Mouse (Mus musculus) megakaryocyte, embryonic 14.5 days (primary cell): ENCODE results near the gene Ptar1.

Source experiments
- FLI1 ChIP-seq: IDR thresholded peaks from 2 replicates; pipeline ENCODE4 v1.6.1; 2012; ENCODE audit warnings: low read length, inconsistent platforms, mixed read lengths
- GATA1 ChIP-seq: IDR thresholded peaks from 3 replicates; pipeline ENCODE4 v1.6.1; 2012; ENCODE audit warnings: mixed read lengths, low read length, inconsistent platforms, borderline replicate concordance

DNA sequence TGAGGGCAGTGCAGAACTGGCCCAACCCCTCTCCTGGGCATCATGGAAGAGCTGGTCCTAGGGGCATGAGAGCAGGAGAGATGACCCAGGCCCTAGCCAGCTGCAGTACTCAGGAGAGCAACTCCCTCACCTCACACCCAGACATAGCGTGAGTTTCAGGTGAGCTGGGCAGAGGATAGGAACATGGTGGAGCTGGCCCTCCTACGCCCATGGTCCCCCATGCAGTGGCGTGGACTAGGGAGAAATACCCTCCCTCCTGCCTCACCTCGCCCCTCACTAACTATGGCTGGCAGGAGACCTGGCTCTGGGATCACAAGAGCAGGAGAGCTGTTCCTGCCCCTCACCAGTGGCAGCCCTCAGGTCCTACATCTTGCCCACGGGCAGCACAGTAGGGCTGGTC is 43.4 kb upstream of the Ptar1 start:
- TF ChIP-seq GATA1 (no peak), FLI1 (no peak)
